Mouse (Mus musculus) layer of hippocampus, adult 9-11 months (tissue): ENCODE results near the gene Trafd1.
A peak's percentile ranks its signal among the peaks of the same experiment; 100 is the strongest.
"Not testable (repeated sequence)": the region's sequence is repeated elsewhere in the genome, so short reads cannot be mapped to it uniquely, and the experiment has no call there.

Experiments used
- DNase-seq: peaks from one replicate; pipeline ENCODE4 v3.0.0; 2022

Trafd1 gene

GRCm38 (mm10) chr5:121383857-121384756, 1.3 kb downstream of the Trafd1 start:
- peak; percentile 42 for DNase-seq

- DNase-seq, result no peak
Measured at GRCm38 (mm10) chr5:121380692-121381091, 4.7 kb downstream of the Trafd1 start.

GRCm38 (mm10) chr5:121378678-121379256, 6.7 kb downstream of the Trafd1 start:
- no peak for DNase-seq

GRCm38 (mm10) chr5:121376972-121377371, 8.5 kb downstream of the Trafd1 start:
- not testable (repeated sequence) for DNase-seq

GRCm38 (mm10) chr5:121374790-121375189, 10.6 kb downstream of the Trafd1 start:
- no peak for DNase-seq

GRCm38 (mm10) chr5:121371712-121372111, 13.7 kb downstream of the Trafd1 start:
- DNase-seq, result no peak

GRCm38 (mm10) chr5:121367255-121367654, 18.2 kb downstream of the Trafd1 start:
- DNase-seq, result no peak

GRCm38 (mm10) chr5:121366449-121367225, 18.8 kb downstream of the Trafd1 start:
- no peak for DNase-seq

GRCm38 (mm10) chr5:121363441-121363840, 22.0 kb downstream of the Trafd1 start:
- DNase-seq, result no peak

GRCm38 (mm10) chr5:121361696-121362095, 23.7 kb downstream of the Trafd1 start:
- no peak for DNase-seq

- no peak for DNase-seq
Measured at GRCm38 (mm10) chr5:121359229-121359628, 26.2 kb downstream of the Trafd1 start.

- DNase-seq, result no peak
Measured at GRCm38 (mm10) chr5:121343997-121344396, 41.4 kb downstream of the Trafd1 start.

- no peak for DNase-seq
Measured at GRCm38 (mm10) chr5:121342490-121342889, 42.9 kb downstream of the Trafd1 start.

- DNase-seq, result no peak
Measured at GRCm38 (mm10) chr5:121340965-121341473, 44.4 kb downstream of the Trafd1 start.

GRCm38 (mm10) chr5:121339507-121340230, 45.8 kb downstream of the Trafd1 start:
- no peak for DNase-seq

GRCm38 (mm10) chr5:121336776-121337175, 48.7 kb downstream of the Trafd1 start:
- no peak for DNase-seq

- DNase-seq, result no peak
Measured at GRCm38 (mm10) chr5:121336009-121336408, 49.4 kb downstream of the Trafd1 start.

- DNase-seq, result no peak
Measured at GRCm38 (mm10) chr5:121335426-121335825, 50.0 kb downstream of the Trafd1 start.

GRCm38 (mm10) chr5:121334454-121334853, 51.0 kb downstream of the Trafd1 start:
- DNase-seq, result no peak

GRCm38 (mm10) chr5:121333976-121334375, 51.5 kb downstream of the Trafd1 start:
- DNase-seq, result no peak

GRCm38 (mm10) chr5:121331731-121332130, 53.7 kb downstream of the Trafd1 start:
- DNase-seq, result no peak

GRCm38 (mm10) chr5:121330154-121330816, 55.1 kb downstream of the Trafd1 start:
- not testable (repeated sequence) for DNase-seq
